Mouse (Mus musculus) liver, adult 2 months (tissue): ENCODE data around the gene Cyp2a5. TPM values are rescaled to one million over a fixed set of nuclear protein-coding genes. Genes with fewer than 3 reads are reported as not detected.
"Not testable (repeated sequence)": the region's sequence is repeated elsewhere in the genome, so short reads cannot be mapped to it uniquely, and the experiment has no call there.

Experiments used
- DNase-seq: peaks from one replicate; pipeline ENCODE4 v3.0.0-alpha.2; 2011; ENCODE audit warnings: low read depth, low spot score; ENCODE audit errors: extremely low read depth
- H3K27ac ChIP-seq: fragments of 200-500 bp; replicated peaks from 2 replicates; pipeline ENCODE4 v1.5.1; 2012; ENCODE audit warnings: low read depth, mild to moderate bottlenecking, control low read depth, inconsistent platforms, low read length; ENCODE audit not compliant: insufficient read depth
- H3K27me3 ChIP-seq: fragments of 200-500 bp; 2 replicates; pipeline ENCODE4 v1.6.1; 2012; ENCODE audit warnings: mild to moderate bottlenecking, moderate library complexity, low read length, inconsistent platforms; ENCODE audit not compliant: control insufficient read depth, insufficient read depth
- H3K36me3 ChIP-seq: fragments of 200-500 bp; 2 replicates; pipeline ENCODE4 v1.6.1; 2012; ENCODE audit warnings: low read length, inconsistent platforms; ENCODE audit not compliant: control insufficient read depth, insufficient read depth
- H3K4me1 ChIP-seq: fragments of 200-500 bp; 2 replicates; pipeline ENCODE4 v1.6.1; 2011; ENCODE audit warnings: low read length; ENCODE audit not compliant: control insufficient read depth, insufficient read depth
- H3K4me3 ChIP-seq: fragments of 200-500 bp; 2 replicates; pipeline ENCODE4 v1.5.1; 2011; ENCODE audit warnings: low read depth, mild to moderate bottlenecking, control low read depth, low read length, moderate library complexity; ENCODE audit not compliant: insufficient read depth
- H3K79me2 ChIP-seq: fragments of 200-500 bp; 2 replicates; pipeline ENCODE4 v1.6.1; 2012; ENCODE audit warnings: inconsistent platforms, mild to moderate bottlenecking, low read length, moderate library complexity; ENCODE audit not compliant: control insufficient read depth, insufficient read depth
- H3K9ac ChIP-seq: fragments of 200-500 bp; 2 replicates; pipeline ENCODE4 v1.6.1; 2012; ENCODE audit warnings: low read depth, mild to moderate bottlenecking, control low read depth, inconsistent platforms, low read length
- CTCF ChIP-seq: fragments of 200-500 bp; IDR thresholded peaks from 2 replicates; pipeline ENCODE4 v1.5.1; 2011; ENCODE audit warnings: low read depth, low read length, control low read depth
- POLR2A ChIP-seq: fragments of 200-500 bp; IDR thresholded peaks from 2 replicates; pipeline ENCODE4 v1.6.1; 2011; ENCODE audit warnings: low read length, control low read depth; ENCODE audit not compliant: insufficient read depth; ENCODE audit errors: extremely low read depth
- WGBS: fragments of 180-500 bp; shearing (Covaris S2); methylation state at CpG from one replicate; pipeline ENCODE4 v1.1.7; 2018; 5-methylcytosine and 5-hydroxymethylcytosine counted together
- polyA plus RNA-seq: library from polyadenylated mRNA; depleted of rRNA; stranded (reverse); fragments of >200 nt; gene quantifications from 2 replicates; pipeline ENCODE4 v1.2.3, GENCODE M21; 2012; rRNA removed
- total RNA-seq: library from RNA; depleted of rRNA; stranded (reverse); fragments of >200 nt; gene quantifications from 2 replicates; pipeline ENCODE4 v1.2.3, GENCODE M21; 2014; rRNA removed

The Cyp2a5 gene
- total RNA-seq = 1,078 and 1,690 TPM in 2 replicates
- 424 and 429 TPM in 2 replicates for polyA plus RNA-seq

DNA sequence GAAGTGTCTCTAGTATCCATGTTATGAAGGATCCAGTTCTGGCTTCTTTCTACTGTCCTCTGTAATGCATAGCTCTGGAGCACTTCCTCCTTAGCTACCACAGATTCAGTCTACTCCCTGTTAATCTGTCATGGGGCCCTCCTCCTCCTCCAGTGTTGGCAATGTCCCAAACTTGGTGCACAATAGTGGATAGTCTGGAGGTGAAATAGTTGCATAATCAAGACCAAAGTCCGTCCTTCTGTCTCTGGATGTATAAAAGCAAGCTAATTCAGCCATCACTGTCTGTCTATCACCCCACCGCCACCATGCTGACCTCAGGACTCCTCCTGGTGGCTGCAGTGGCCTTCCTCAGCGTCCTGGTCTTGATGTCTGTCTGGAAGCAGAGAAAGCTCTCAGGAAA, at the start of gene Cyp2a5:
Cyp2a5 (plus strand) TSS at position 247 of the 400 bp plus-strand sequence.
- H3K27me3 ChIP-seq, H3K4me1 ChIP-seq, H3K79me2 ChIP-seq, H3K36me3 ChIP-seq: not testable (repeated sequence)
- Histone ChIP-seq H3K4me3 (peak within 1 kb of the TSS; percentile 51), H3K9ac (peak within 1 kb of the TSS; percentile 37; the same call in 1 of the 2 replicates), H3K27ac (peak within 1 kb of the TSS; percentile 31; the same call in 1 of the 2 replicates)
- WGBS = 50% methylated on average over 3 of the region's 3 CpGs
- peak; percentile 84 for DNase-seq

- WGBS = 77% methylated on average over 1 of the region's 1 CpGs
- H3K27ac ChIP-seq, DNase-seq, H3K36me3 ChIP-seq, H3K27me3 ChIP-seq, H3K4me3 ChIP-seq, H3K79me2 ChIP-seq, H3K9ac ChIP-seq: not testable (repeated sequence)
- H3K4me1 ChIP-seq = peaks cover 11% of the 10 kb centered on the region
Observed at GRCm38 (mm10) chr7:26786013-26786412, 49.1 kb upstream of the Cyp2a5 start.

DNA sequence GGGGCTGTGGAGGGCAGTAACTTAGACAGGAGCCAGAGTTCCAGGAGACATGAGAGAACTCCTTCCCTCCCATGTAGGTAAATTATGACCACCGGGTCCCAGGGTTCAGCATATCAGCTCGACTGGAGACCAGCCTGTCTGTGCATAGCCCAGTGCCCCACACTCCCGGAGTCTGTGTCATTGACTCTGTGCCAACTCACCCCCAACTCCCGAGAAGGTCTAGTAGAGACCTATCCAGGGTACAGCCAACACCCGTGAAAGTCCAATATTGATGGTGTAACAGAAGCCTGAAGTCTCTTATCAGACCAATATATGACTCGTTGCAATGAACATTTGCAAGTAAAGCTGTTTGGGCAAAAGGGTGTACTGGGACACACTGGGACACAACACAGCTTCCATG, 45.1 kb upstream of the Cyp2a5 start:
- Histone ChIP-seq H3K79me2 (no peaks in the 10 kb centered on the region), H3K36me3 (no peaks in the 10 kb centered on the region), H3K4me3 (no peak overlapping the region), H3K4me1 (no peaks in the 10 kb centered on the region), H3K9ac (no peak overlapping the region), H3K27ac (no peak overlapping the region), H3K27me3 (no peaks in the 10 kb centered on the region)
- WGBS = 52% methylated on average over 6 of the region's 6 CpGs
- no peak for TF ChIP-seq CTCF
- no peak for TF ChIP-seq POLR2A
- no peak for DNase-seq

DNA sequence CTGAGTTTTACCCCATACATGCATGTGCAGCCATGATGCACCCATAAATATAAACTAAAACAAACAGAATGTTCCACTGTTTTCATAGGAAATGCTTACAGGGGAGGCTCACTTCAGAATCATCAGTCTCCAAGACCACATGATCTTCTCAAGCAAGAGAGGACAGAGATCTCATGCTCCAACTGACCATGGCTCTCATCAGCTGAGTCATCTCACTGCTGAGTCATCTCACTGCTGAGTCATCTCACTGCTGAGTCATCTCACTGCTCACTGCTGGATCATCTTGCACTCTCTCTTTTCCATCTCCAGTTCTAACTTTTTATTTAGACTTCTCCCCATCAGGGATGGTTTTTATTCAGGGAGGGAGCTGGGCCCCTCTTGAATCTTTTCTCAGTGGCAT, 35.0 kb upstream of the Cyp2a5 start:
- TF ChIP-seq POLR2A = no peak
- no peak for TF ChIP-seq CTCF
- no peaks in the 10 kb centered on the region for H3K36me3 ChIP-seq
- no peak overlapping the region for H3K9ac ChIP-seq
- no peak overlapping the region for H3K27ac ChIP-seq
- H3K4me3 ChIP-seq = no peak overlapping the region
- no peaks in the 10 kb centered on the region for H3K27me3 ChIP-seq
- peaks cover 2% of the 10 kb centered on the region; the same call in 1 of the 2 replicates for H3K4me1 ChIP-seq
- H3K79me2 ChIP-seq = no peaks in the 10 kb centered on the region
- peak; percentile 52 for DNase-seq

GRCm38 (mm10) chr7:26800996-26801395, 34.1 kb upstream of the Cyp2a5 start:
- H3K79me2 ChIP-seq = no peaks in the 10 kb centered on the region
- no peak overlapping the region for H3K4me3 ChIP-seq
- H3K27me3 ChIP-seq = no peaks in the 10 kb centered on the region
- no peaks in the 10 kb centered on the region for H3K36me3 ChIP-seq
- H3K27ac ChIP-seq = no peak overlapping the region; the same call in 1 of the 2 replicates
- H3K4me1 ChIP-seq = peaks cover 2% of the 10 kb centered on the region; the same call in 1 of the 2 replicates
- DNase-seq = peak; percentile 98
- H3K9ac ChIP-seq = no peak overlapping the region
- no peak for TF ChIP-seq POLR2A
- TF ChIP-seq CTCF = no peak
- 61% methylated on average over 1 of the region's 1 CpGs for WGBS

- Histone ChIP-seq H3K36me3 (no peaks in the 10 kb centered on the region), H3K4me3 (no peak within 1 kb of the TSS), H3K9ac (no peak within 1 kb of the TSS), H3K27ac (no peak within 1 kb of the TSS), H3K79me2 (no peaks in the 10 kb centered on the region), H3K4me1 (no peaks in the 10 kb centered on the region), H3K27me3 (no peaks in the 10 kb centered on the region)
- WGBS = 63% methylated on average over 2 of the region's 2 CpGs
- TF ChIP-seq CTCF = no peak
- no peak for TF ChIP-seq POLR2A
- DNase-seq = no peak
Observed at GRCm38 (mm10) chr7:26808592-26808991, 26.5 kb upstream of the Cyp2a5 start, which contains the start of gene Cyp2g1. Cyp2g1 (plus strand) TSS chr7:26808892.

DNA sequence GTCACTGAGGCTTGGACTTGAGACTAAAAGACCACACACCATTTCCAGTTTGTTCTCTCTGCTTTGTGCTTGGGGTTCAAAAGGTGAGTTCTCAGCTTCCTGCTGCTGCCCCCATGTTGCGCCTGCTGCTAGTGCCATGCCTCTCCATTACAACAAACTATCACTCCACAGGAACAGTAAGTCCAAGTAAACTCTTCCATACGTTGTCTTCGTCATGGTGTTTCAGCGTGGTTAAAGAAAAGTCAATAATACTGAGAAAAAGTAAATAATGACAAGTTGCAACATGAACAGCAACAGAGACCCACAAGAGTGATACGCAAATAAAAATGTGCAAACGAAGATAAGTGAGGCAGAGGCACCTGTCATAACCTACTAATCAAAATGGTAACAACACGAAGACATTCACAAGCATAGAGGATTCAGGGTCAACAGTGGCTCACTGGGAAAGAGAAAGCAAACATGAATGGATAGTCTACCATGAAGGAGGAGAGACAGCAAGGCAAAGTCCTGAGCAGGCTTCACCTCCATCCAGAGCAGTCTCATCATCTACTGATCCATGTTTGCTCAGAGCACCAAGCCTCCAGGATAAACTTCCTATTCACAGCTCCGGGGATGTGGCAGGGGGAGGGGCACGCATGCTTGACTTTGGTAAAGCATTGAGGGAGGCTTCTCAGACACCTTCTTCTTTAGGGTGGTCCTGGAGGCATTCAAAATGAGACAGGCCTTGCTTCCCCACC, 3.4 kb upstream of the Cyp2a5 start:
- not testable (repeated sequence) for H3K79me2 ChIP-seq, H3K4me1 ChIP-seq, H3K36me3 ChIP-seq, H3K27ac ChIP-seq, H3K9ac ChIP-seq, H3K4me3 ChIP-seq, H3K27me3 ChIP-seq
- peak; percentile 51 for DNase-seq
- 28% methylated on average over 9 of the region's 9 CpGs for WGBS

DNA sequence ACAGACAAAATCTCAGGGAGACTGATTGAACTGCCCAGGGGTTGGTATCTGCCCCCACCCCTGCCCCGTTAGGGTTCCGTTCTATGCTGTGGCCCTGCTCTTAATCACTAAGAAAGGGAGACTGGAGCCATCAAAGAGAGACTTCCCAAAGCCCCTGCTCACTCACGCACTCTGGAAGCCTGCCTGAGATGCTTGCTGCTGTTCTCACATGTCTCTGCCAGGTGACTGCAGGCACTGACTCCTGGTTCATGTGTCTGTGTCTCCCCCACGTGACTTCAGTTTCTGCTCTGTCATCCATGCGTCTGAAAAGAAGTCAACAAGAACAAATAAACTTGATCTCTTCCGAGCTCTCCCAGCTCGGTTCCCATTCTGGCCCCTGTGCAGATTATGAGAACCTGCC, 2.4 kb upstream of the Cyp2a5 start:
- H3K9ac ChIP-seq, H3K36me3 ChIP-seq, H3K79me2 ChIP-seq, H3K27me3 ChIP-seq, H3K4me1 ChIP-seq, H3K4me3 ChIP-seq: not testable (repeated sequence)
- peak; percentile 82 for DNase-seq
- WGBS = 50% methylated on average over 7 of the region's 7 CpGs
- H3K27ac ChIP-seq = peak overlapping the region; percentile 44; the same call in 1 of the 2 replicates

DNA sequence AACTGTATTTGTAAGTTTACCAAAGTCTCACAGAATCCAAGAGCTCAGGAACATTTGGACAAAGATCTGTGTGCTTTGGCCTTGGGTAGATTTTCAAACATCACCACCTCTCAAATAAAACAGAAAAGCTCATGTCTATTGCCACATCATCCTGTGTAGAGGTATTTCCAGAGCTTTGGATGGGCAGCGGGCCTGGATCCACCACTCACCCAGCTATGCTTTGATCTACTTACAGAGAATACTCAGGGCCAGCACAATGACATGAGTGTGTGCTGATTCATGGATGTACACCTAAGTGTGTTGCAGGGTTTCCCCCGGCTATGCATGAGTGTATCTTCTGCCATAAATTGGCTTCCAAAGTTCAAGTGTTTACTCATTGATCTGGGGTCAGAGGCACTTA, 8.3 kb downstream of the Cyp2a5 start:
- H3K4me1 ChIP-seq, H3K27ac ChIP-seq, H3K27me3 ChIP-seq, H3K9ac ChIP-seq, H3K4me3 ChIP-seq, H3K36me3 ChIP-seq, H3K79me2 ChIP-seq: not testable (repeated sequence)
- peak; percentile 86 for DNase-seq
- WGBS = 14% methylated on average over 2 of the region's 2 CpGs
